Mouse (Mus musculus): ENCODE data around the gene Gm28047. TPM values are rescaled to one million over a fixed set of nuclear protein-coding genes. Genes with fewer than 3 reads are reported as not detected.
A peak's percentile ranks its signal among the peaks of the same experiment; 100 is the strongest.

Gene Gm28047
- polyA plus RNA-seq, 1 experiment from 2014 or later, result not detected

DNA sequence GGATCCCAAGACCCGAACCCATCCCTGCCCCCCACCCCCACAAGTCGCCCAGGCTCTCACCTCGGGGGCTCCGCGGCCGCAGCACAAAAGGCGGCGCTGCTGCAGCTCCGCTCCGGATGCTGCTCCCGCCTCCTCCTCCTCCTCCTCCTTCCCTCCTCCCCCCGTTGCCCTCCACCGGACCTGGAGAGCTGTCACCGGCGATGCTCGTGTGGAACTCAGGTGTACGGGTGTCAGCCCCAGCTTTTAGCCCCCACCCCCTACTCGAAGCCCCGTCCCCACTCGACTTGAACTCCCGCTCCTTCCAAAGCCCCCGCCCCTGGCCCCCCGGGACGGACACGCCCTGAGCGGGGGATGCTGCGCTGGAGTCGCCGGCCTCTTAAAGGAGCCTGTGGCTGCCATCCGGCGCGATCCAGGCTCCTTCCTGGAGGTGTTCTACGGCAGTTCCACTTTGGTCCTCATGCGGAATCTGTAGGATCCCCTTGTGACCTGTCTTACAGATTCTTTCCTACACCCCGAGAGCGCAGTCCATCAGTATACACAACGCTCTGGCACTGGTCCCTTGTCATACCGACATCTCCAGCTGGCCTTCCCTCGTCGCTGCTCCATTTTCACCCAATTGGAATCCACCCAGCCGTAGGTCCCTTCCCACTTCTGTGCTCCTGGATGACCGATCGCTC lies 108.0 kb downstream of the Gm28047 start, which contains the start of gene Map3k12:
Gene Map3k12 (minus strand): TSS at position 337 of the 677 bp plus-strand sequence.
- H3K36me3 ChIP-seq (ENCODE audit: control insufficient read depth, insufficient read depth), result peaks cover 6% of the 10 kb centered on the region; the same call in 1 of the 2 replicates
- no peak; the same call in 1 of the 2 replicates for ATAC-seq (replicated peaks; ENCODE audit: extremely low read depth, insufficient read depth, low FRiP score)
- peak within 1 kb of the TSS; percentile 95 for H3K4me2 ChIP-seq (ENCODE audit: low read depth, low read length)
- WGBS, result under 1% methylated on average over 43 of the region's 43 CpGs
- peak within 1 kb of the TSS; percentile 77 for H3K9ac ChIP-seq (ENCODE audit: low read length)
- H3K9me3 ChIP-seq (replicated peaks; ENCODE audit: control insufficient read depth, low read length), result no peaks in the 10 kb centered on the region
- H3K27ac ChIP-seq (ENCODE audit: low read length), result peak within 1 kb of the TSS; percentile 94
- H3K27me3 ChIP-seq (ENCODE audit: control insufficient read depth, insufficient read depth, low read length), result no peaks in the 10 kb centered on the region
- peaks cover 28% of the 10 kb centered on the region for H3K4me1 ChIP-seq (ENCODE audit: control insufficient read depth, insufficient read depth, low read length)
- H3K4me3 ChIP-seq (ENCODE audit: low read length), result peak within 1 kb of the TSS; percentile 77

GRCm38 (mm10) chr15:102516293-102516692 lies 108.6 kb downstream of the Gm28047 start:
- H3K9ac ChIP-seq (ENCODE audit: low read length), result peak overlapping the region; percentile 77
- H3K36me3 ChIP-seq (ENCODE audit: control insufficient read depth, insufficient read depth), result peaks cover 2% of the 10 kb centered on the region; the same call in 1 of the 2 replicates
- peaks cover 30% of the 10 kb centered on the region for H3K4me1 ChIP-seq (ENCODE audit: control insufficient read depth, insufficient read depth, low read length)
- no peaks in the 10 kb centered on the region for H3K27me3 ChIP-seq (ENCODE audit: control insufficient read depth, insufficient read depth, low read length)
- peak overlapping the region; percentile 95 for H3K4me2 ChIP-seq (ENCODE audit: low read depth, low read length)
- 6% methylated on average over 12 of the region's 12 CpGs for WGBS
- no peaks in the 10 kb centered on the region for H3K9me3 ChIP-seq (replicated peaks; ENCODE audit: control insufficient read depth, low read length)
- H3K27ac ChIP-seq (ENCODE audit: low read length), result no peak overlapping the region
- peak overlapping the region; percentile 74 for H3K4me3 ChIP-seq (ENCODE audit: low read length)
- ATAC-seq (replicated peaks; ENCODE audit: extremely low read depth, insufficient read depth, low FRiP score), result no peak

DNA sequence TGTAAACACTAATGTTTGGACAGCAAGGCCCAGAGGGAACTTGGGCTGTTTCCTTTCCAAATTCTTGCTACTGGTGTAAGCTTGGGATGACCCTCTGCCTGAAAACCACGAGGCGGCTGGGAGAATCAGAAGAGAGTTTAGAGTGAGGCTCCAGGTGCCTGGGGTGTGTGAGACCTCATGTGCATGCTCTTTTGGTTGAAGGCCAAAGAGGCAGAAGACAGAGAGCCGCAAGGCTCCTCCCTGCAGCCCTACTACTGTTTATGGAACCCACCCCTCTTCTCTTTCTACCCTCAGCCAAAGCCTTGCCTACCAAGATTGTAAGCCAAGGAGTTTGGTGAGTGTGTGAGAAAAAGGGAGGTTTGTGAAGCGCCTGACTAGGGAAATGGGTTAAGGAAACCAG lies 109.1 kb downstream of the Gm28047 start:
- Histone ChIP-seq H3K4me2 (ENCODE audit: low read depth, low read length) (peak overlapping the region; percentile 95), H3K27me3 (ENCODE audit: control insufficient read depth, insufficient read depth, low read length) (no peaks in the 10 kb centered on the region), H3K36me3 (ENCODE audit: control insufficient read depth, insufficient read depth) (no peaks in the 10 kb centered on the region), H3K9ac (ENCODE audit: low read length) (peak overlapping the region; percentile 77; the same call in 1 of the 2 replicates), H3K9me3 (replicated peaks; ENCODE audit: control insufficient read depth, low read length) (no peaks in the 10 kb centered on the region), H3K27ac (ENCODE audit: low read length) (no peak overlapping the region), H3K4me1 (ENCODE audit: control insufficient read depth, insufficient read depth, low read length) (peaks cover 31% of the 10 kb centered on the region), H3K4me3 (ENCODE audit: low read length) (peak overlapping the region; percentile 74)
- WGBS, result 57% methylated on average over 4 of the region's 4 CpGs
- no peak for ATAC-seq (replicated peaks; ENCODE audit: extremely low read depth, insufficient read depth, low FRiP score)

- 91% methylated on average over 2 of the region's 2 CpGs for WGBS
- Histone ChIP-seq H3K27me3 (ENCODE audit: control insufficient read depth, insufficient read depth, low read length) (no peaks in the 10 kb centered on the region), H3K36me3 (ENCODE audit: control insufficient read depth, insufficient read depth) (no peaks in the 10 kb centered on the region), H3K9ac (ENCODE audit: low read length) (no peak overlapping the region), H3K9me3 (replicated peaks; ENCODE audit: control insufficient read depth, low read length) (no peaks in the 10 kb centered on the region), H3K27ac (ENCODE audit: low read length) (no peak overlapping the region), H3K4me3 (ENCODE audit: low read length) (no peak overlapping the region), H3K4me2 (ENCODE audit: low read depth, low read length) (no peak overlapping the region), H3K4me1 (ENCODE audit: control insufficient read depth, insufficient read depth, low read length) (peaks cover 27% of the 10 kb centered on the region)
- ATAC-seq (replicated peaks; ENCODE audit: extremely low read depth, insufficient read depth, low FRiP score), result no peak
Measured at GRCm38 (mm10) chr15:102515261-102515660, 109.6 kb downstream of the Gm28047 start.

DNA sequence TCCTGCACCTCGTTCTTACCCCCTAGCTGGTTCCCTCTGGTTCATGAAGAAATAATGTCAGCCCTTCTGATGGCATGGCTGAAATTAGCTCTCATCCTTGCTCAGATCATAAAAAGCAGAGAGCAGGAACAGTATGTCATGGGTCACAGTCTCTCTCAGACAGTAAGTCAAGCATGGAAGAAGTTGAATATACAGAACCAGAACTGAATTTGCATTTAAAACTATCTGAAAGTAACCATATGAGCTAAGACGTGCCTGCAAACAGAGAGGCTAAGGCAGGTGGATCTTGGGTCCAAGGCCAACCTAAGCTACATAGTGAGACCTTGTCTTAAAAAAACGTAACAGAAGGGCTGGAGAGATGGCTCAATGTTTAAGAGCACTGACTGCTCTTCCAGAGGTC lies 111.9 kb downstream of the Gm28047 start:
- no peak overlapping the region for H3K4me2 ChIP-seq (ENCODE audit: low read depth, low read length)
- H3K36me3 ChIP-seq (ENCODE audit: control insufficient read depth, insufficient read depth), result no peaks in the 10 kb centered on the region
- no peak for ATAC-seq (replicated peaks; ENCODE audit: extremely low read depth, insufficient read depth, low FRiP score)
- peaks cover 26% of the 10 kb centered on the region for H3K4me1 ChIP-seq (ENCODE audit: control insufficient read depth, insufficient read depth, low read length)
- WGBS, result 74% methylated on average over 3 of the region's 3 CpGs
- no peak overlapping the region for H3K9ac ChIP-seq (ENCODE audit: low read length)
- H3K27ac ChIP-seq (ENCODE audit: low read length), result no peak overlapping the region
- H3K27me3 ChIP-seq (ENCODE audit: control insufficient read depth, insufficient read depth, low read length), result no peaks in the 10 kb centered on the region
- H3K9me3 ChIP-seq (replicated peaks; ENCODE audit: control insufficient read depth, low read length), result no peaks in the 10 kb centered on the region
- no peak overlapping the region for H3K4me3 ChIP-seq (ENCODE audit: low read length)

DNA sequence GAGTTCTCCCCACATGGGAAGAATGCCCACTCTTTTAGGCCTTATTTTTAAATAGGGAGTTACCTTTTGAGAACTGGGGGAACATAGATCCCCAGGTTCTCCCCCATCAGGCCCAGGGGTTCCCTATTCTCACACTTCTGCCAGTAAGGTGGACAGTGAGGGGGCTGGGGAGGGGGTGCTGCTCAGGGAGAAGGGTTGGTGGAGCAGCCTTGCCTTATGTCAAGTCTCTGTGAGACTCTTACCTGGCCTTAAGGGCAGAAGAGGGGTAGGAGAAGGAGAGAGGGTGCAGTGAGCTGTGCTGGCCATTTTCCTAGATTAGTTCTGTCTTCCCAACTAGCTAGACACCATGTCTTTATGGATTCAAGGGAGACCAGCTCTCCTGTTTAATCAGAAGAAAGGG lies 112.4 kb downstream of the Gm28047 start:
- no peaks in the 10 kb centered on the region for H3K36me3 ChIP-seq (ENCODE audit: control insufficient read depth, insufficient read depth)
- H3K4me2 ChIP-seq (ENCODE audit: low read depth, low read length), result no peak overlapping the region
- H3K27ac ChIP-seq (ENCODE audit: low read length), result no peak overlapping the region
- no peak overlapping the region for H3K4me3 ChIP-seq (ENCODE audit: low read length)
- peaks cover 26% of the 10 kb centered on the region for H3K4me1 ChIP-seq (ENCODE audit: control insufficient read depth, insufficient read depth, low read length)
- no peaks in the 10 kb centered on the region for H3K9me3 ChIP-seq (replicated peaks; ENCODE audit: control insufficient read depth, low read length)
- H3K27me3 ChIP-seq (ENCODE audit: control insufficient read depth, insufficient read depth, low read length), result no peaks in the 10 kb centered on the region
- no peak overlapping the region for H3K9ac ChIP-seq (ENCODE audit: low read length)
- no peak for ATAC-seq (replicated peaks; ENCODE audit: extremely low read depth, insufficient read depth, low FRiP score)

DNA sequence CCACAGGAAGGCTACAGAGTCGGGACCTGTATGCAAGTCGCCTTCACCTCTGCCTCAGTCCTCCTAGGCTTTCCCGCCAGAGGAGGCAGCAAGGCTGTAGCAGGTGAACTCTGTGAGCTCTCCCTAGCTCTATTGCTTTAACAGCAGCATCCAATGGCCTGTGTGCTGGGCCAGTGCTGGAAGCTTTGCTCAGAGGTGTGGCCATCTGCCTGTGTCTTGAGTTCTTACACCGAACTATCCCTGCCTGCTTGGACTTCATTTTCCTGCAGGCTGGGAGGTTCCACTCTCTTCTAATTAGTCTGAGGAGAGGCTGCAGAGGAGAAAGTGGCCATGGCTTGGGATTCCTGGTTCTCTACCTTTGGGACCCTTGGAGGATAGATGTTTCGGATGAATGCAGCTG lies 112.9 kb downstream of the Gm28047 start:
- Histone ChIP-seq H3K27ac (ENCODE audit: low read length) (no peak overlapping the region), H3K4me3 (ENCODE audit: low read length) (no peak overlapping the region), H3K9me3 (replicated peaks; ENCODE audit: control insufficient read depth, low read length) (no peaks in the 10 kb centered on the region), H3K36me3 (ENCODE audit: control insufficient read depth, insufficient read depth) (no peaks in the 10 kb centered on the region), H3K4me1 (ENCODE audit: control insufficient read depth, insufficient read depth, low read length) (peaks cover 26% of the 10 kb centered on the region), H3K9ac (ENCODE audit: low read length) (no peak overlapping the region), H3K4me2 (ENCODE audit: low read depth, low read length) (no peak overlapping the region), H3K27me3 (ENCODE audit: control insufficient read depth, insufficient read depth, low read length) (no peaks in the 10 kb centered on the region)
- ATAC-seq (replicated peaks; ENCODE audit: extremely low read depth, insufficient read depth, low FRiP score), result no peak
- 50% methylated on average over 5 of the region's 5 CpGs for WGBS

DNA sequence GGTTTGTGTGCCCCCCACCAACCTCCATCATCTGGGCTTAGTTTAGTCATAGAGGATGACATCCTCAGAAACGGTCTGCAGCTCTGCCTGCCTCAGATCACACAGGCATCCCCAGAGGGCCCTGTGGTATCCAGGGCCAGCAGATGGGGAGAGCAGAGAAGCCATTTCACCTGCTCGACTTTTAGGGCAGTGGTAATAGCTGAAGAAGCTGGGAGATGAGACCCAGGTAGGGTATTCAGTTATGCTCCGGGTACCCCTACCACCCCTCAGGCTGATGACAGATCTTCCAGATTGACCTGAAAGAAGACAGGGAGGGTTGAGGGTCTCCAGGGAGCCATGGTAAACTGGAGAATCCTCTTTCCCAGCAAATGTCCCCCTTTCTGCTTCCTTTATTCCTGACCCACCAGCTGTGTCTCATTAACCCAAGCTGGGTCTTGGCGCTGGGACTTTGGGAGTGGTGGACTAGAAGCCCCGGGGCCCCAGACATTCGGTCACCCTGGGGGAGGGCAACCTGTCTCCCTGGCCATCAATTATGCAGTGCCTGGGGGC lies 113.5 kb downstream of the Gm28047 start:
- H3K27ac ChIP-seq (ENCODE audit: low read length), result no peak overlapping the region; the same call in 1 of the 2 replicates
- H3K4me3 ChIP-seq (ENCODE audit: low read length), result no peak overlapping the region
- H3K36me3 ChIP-seq (ENCODE audit: control insufficient read depth, insufficient read depth), result no peaks in the 10 kb centered on the region
- 27% methylated on average over 6 of the region's 6 CpGs for WGBS
- no peak overlapping the region for H3K9ac ChIP-seq (ENCODE audit: low read length)
- H3K4me1 ChIP-seq (ENCODE audit: control insufficient read depth, insufficient read depth, low read length), result peaks cover 26% of the 10 kb centered on the region
- peak overlapping the region; percentile 81 for H3K4me2 ChIP-seq (ENCODE audit: low read depth, low read length)
- H3K9me3 ChIP-seq (replicated peaks; ENCODE audit: control insufficient read depth, low read length), result no peaks in the 10 kb centered on the region
- ATAC-seq (replicated peaks; ENCODE audit: extremely low read depth, insufficient read depth, low FRiP score), result no peak
- H3K27me3 ChIP-seq (ENCODE audit: control insufficient read depth, insufficient read depth, low read length), result no peaks in the 10 kb centered on the region

- WGBS, result 3% methylated on average over 34 of the region's 34 CpGs
Measured at GRCm38 (mm10) chr15:102510590-102511284, 114.1 kb downstream of the Gm28047 start.

More at GRCm38 (mm10) chr15:102510590-102511284, 114.1 kb downstream of the Gm28047 start:
- Histone ChIP-seq H3K4me1 (ENCODE audit: control insufficient read depth, insufficient read depth, low read length) (peaks cover 23% of the 10 kb centered on the region), H3K27ac (ENCODE audit: low read length) (peak overlapping the region; percentile 84), H3K36me3 (ENCODE audit: control insufficient read depth, insufficient read depth) (no peaks in the 10 kb centered on the region), H3K4me3 (ENCODE audit: low read length) (peak overlapping the region; percentile 60), H3K27me3 (ENCODE audit: control insufficient read depth, insufficient read depth, low read length) (no peaks in the 10 kb centered on the region), H3K9ac (ENCODE audit: low read length) (peak overlapping the region; percentile 72), H3K9me3 (replicated peaks; ENCODE audit: control insufficient read depth, low read length) (no peaks in the 10 kb centered on the region), H3K4me2 (ENCODE audit: low read depth, low read length) (peak overlapping the region; percentile 81)
- ATAC-seq (replicated peaks; ENCODE audit: extremely low read depth, insufficient read depth, low FRiP score), result peak; percentile 94

Data from heart, embryonic 16.5 days (tissue).